In genomic region chr11:3267133-3267532, GRCm38 (mm10) we compare ENCODE assay signal across 8 mouse cellular contexts. TPM values are rescaled to one million over a fixed set of nuclear protein-coding genes. Genes with fewer than 3 reads are reported as not detected.
DNase-seq lines count a peak whose midpoint lies in the region; ATAC-seq and TF ChIP-seq lines count a peak whose summit lies in the region.

No protein-coding gene starts in this region.

- peaks cover 34% of the 10 kb centered on the region for H3K79me2 ChIP-seq in CH12.LX (replicated peaks; ENCODE audit: control insufficient read depth, extremely low read depth, insufficient read depth, poor library complexity, severe bottlenecking)

- peaks cover 32% of the 10 kb centered on the region for H3K4me1 ChIP-seq in erythroblast, embryonic 14.5 days (ENCODE audit: control insufficient read depth)
- H3K4me1 ChIP-seq in CH12.LX (ENCODE audit: control insufficient read depth in 1 of 2, insufficient read depth in 2 of 2): peaks cover 0 to 30% of the 10 kb centered on the region in 2 experiments; a peak in 2 of 4 replicates
- peaks cover 17% of the 10 kb centered on the region for H3K4me1 ChIP-seq in heart, embryonic 15.5 days (replicated peaks)
- peaks cover 14% of the 10 kb centered on the region for H3K4me1 ChIP-seq in liver, embryonic 16.5 days (ENCODE audit: control insufficient read depth, low read depth, low read length)

- ATAC-seq in erythroblast, adult 5-6 weeks (replicated peaks; ENCODE audit: low FRiP score, poor library complexity, severe bottlenecking): no peak
- no peak for ATAC-seq in heart, embryonic 15.5 days (replicated peaks; ENCODE audit: insufficient number of reproducible peaks, insufficient read depth, low FRiP score, low read depth)
- no peak for ATAC-seq in liver, embryonic 16.5 days (ENCODE audit: low read depth)
- ATAC-seq in cerebellum, adult (ENCODE audit: insufficient number of reproducible peaks, low FRiP score, low TSS enrichment): no peak

- peak overlapping the region; percentile 84 for H3K4me2 ChIP-seq in CH12.LX (ENCODE audit: insufficient read depth, low read depth, poor library complexity, severe bottlenecking)
- peak overlapping the region; percentile 64 for H3K4me2 ChIP-seq in heart, embryonic 15.5 days
- peak overlapping the region; percentile 65 for H3K4me2 ChIP-seq in liver, embryonic 16.5 days (ENCODE audit: low read depth, low read length)

- H3K27me3 ChIP-seq in erythroblast, embryonic 14.5 days (ENCODE audit: control insufficient read depth): no peaks in the 10 kb centered on the region
- peaks cover 3% of the 10 kb centered on the region for H3K27me3 ChIP-seq in CH12.LX (replicated peaks)
- no peaks in the 10 kb centered on the region for H3K27me3 ChIP-seq in heart, embryonic 15.5 days
- H3K27me3 ChIP-seq in liver, embryonic 16.5 days (ENCODE audit: control insufficient read depth, insufficient read depth, low read depth, low read length): no peaks in the 10 kb centered on the region

- H3K4me3 ChIP-seq in erythroblast, embryonic 14.5 days (replicated peaks): peak overlapping the region; percentile 70
- peak overlapping the region in 2 of 3 experiments; percentile 92 to 96 for H3K4me3 ChIP-seq in CH12.LX (replicated peaks in 1 of 3; ENCODE audit: low read depth in 2 of 3, low read length in 2 of 3, poor library complexity in 1 of 3)
- peak overlapping the region; percentile 99 for H3K4me3 ChIP-seq in heart, embryonic 15.5 days
- H3K4me3 ChIP-seq in liver, embryonic 16.5 days (ENCODE audit: low read depth, low read length): peak overlapping the region; percentile 97

- peak overlapping the region; percentile 87; the same call in 1 of the 2 replicates for H3K9ac ChIP-seq in CH12.LX (ENCODE audit: insufficient read depth, low read depth)
- peak overlapping the region; percentile 67 for H3K9ac ChIP-seq in heart, embryonic 15.5 days
- peak overlapping the region; percentile 99 for H3K9ac ChIP-seq in liver, embryonic 16.5 days (ENCODE audit: low read depth, low read length)

- H3K9me3 ChIP-seq in erythroblast, embryonic 14.5 days (ENCODE audit: control insufficient read depth, low read length): no peaks in the 10 kb centered on the region
- no peaks in the 10 kb centered on the region for H3K9me3 ChIP-seq in CH12.LX (replicated peaks; ENCODE audit: low read length)
- no peaks in the 10 kb centered on the region for H3K9me3 ChIP-seq in heart, embryonic 15.5 days (replicated peaks)
- H3K9me3 ChIP-seq in liver, embryonic 16.5 days (replicated peaks; ENCODE audit: control insufficient read depth, low read length): no peaks in the 10 kb centered on the region

- TF ChIP-seq POLR2A in CH12.LX (IDR thresholded peaks at IDR 0.05; ENCODE audit: low read depth, low read length): no peak

- H3K36me3 ChIP-seq in erythroblast, embryonic 14.5 days (ENCODE audit: control insufficient read depth): peaks cover 26% of the 10 kb centered on the region
- H3K36me3 ChIP-seq in CH12.LX (replicated peaks in 1 of 2; ENCODE audit: control insufficient read depth in 1 of 2, insufficient read depth in 1 of 2, low read length in 1 of 2): peaks cover 11 to 25% of the 10 kb centered on the region in 2 experiments
- peaks cover 21% of the 10 kb centered on the region for H3K36me3 ChIP-seq in heart, embryonic 15.5 days
- H3K36me3 ChIP-seq in liver, embryonic 16.5 days (ENCODE audit: control insufficient read depth, insufficient read depth): peaks cover 6% of the 10 kb centered on the region

- DNase-seq in CH12.LX (ENCODE audit: extremely low read depth): no peak
- no peak for DNase-seq in ovary, postnatal 10 days (ENCODE audit: low spot score)
- no peak for DNase-seq in layer of hippocampus, postnatal 36 days

- H3K27ac ChIP-seq in CH12.LX (ENCODE audit: insufficient read depth, low read depth): no peak overlapping the region
- H3K27ac ChIP-seq in heart, embryonic 15.5 days: peak overlapping the region; percentile 96
- H3K27ac ChIP-seq in liver, embryonic 16.5 days (ENCODE audit: low read length): no peak overlapping the region

- WGBS in heart, embryonic 15.5 days: 48% methylated on average over 7 of the region's 7 CpGs
- WGBS in liver, embryonic 16.5 days (ENCODE audit: insufficient replicate concordance): 30% methylated on average over 7 of the region's 7 CpGs

- no peak for TF ChIP-seq RAD21 in CH12.LX (IDR thresholded peaks at IDR 0.05; ENCODE audit: low read depth, low read length)

- in situ Hi-C loops in CH12.LX (cut with MboI; ENCODE audit: low pct_ligation_motif_present, low pct_unique_long_range_greater_than_20kb, low sequenced_read_pairs): no loop called here

- dilution Hi-C loops in CH12.LX (cut with MboI; ENCODE audit: extremely low pct_ligation_motif_present, extremely low pct_unique_long_range_greater_than_20kb, low sequenced_read_pairs): no loop called here

- 0 out of 4 replicates have a peak, but pooled peaks of 1 of the 2 experiments have one; percentile 9 for TF ChIP-seq CTCF in CH12.LX (conservative IDR thresholded peaks at IDR 0.05 in 1 of 2, IDR thresholded peaks at IDR 0.05 in 1 of 2; ENCODE audit: low read depth in 2 of 2, low read length in 2 of 2)

- TF ChIP-seq EP300 in CH12.LX (IDR thresholded peaks at IDR 0.05; ENCODE audit: low read length): no peak

TF ChIP-seq in CH12.LX, 34 proteins besides CTCF, POLR2A, EP300 and RAD21:
- TF ChIP-seq ETS1 (conservative IDR thresholded peaks at IDR 0.05; ENCODE audit: low read depth, low read length) (no peak), JUND (conservative IDR thresholded peaks at IDR 0.05; ENCODE audit: low read depth, low read length) (no peak), ZNF384 (IDR thresholded peaks at IDR 0.05; ENCODE audit: low read depth, low read length) (peak; percentile 94), E2F4 (IDR thresholded peaks at IDR 0.05; ENCODE audit: insufficient replicate concordance, low read depth, low read length) (no peak), MEF2A (IDR thresholded peaks at IDR 0.05; ENCODE audit: borderline replicate concordance, low read depth, low read length) (no peak), NRF1 (IDR thresholded peaks at IDR 0.05; ENCODE audit: low read depth, low read length) (no peak), MAZ (IDR thresholded peaks at IDR 0.05; ENCODE audit: low read depth, low read length) (no peak)

RNA-seq across cellular contexts. Expression of gene Drg1, which starts 0.9 kb away (rescaled TPM):
- 3.4 and 5.6 TPM in 2 replicates for polyA plus RNA-seq in erythroblast, embryonic 14.5 days (2012)
- total RNA-seq in erythroblast, adult 5-6 weeks (2015; ENCODE audit: low replicate concordance): 54.8 and 79.9 TPM in 2 replicates
- total RNA-seq in erythroblast, adult 5-6 weeks (2017; ENCODE audit: low replicate concordance): 66.1 and 97.9 TPM in 2 replicates
- 158 and 189 TPM in 2 replicates for total RNA-seq in CH12.LX (2012; rRNA removed)
- 439 and 480 TPM in 2 replicates for total RNA-seq in CH12.LX (2014; rRNA removed)
- polyA plus RNA-seq in CH12.LX (2012; ENCODE audit: insufficient read length, low read depth): 249 and 267 TPM in 2 replicates
- polyA plus RNA-seq in heart, embryonic 15.5 days (2015; fragmentation: Nextera tagmentation; extraction: Ambion mirVana): 142 and 159 TPM in 2 replicates
- 91.6 and 103 TPM in 2 replicates for polyA plus RNA-seq in liver, embryonic 16.5 days (2015; fragmentation: Nextera tagmentation; extraction: Ambion mirVana)
- 100 to 1,000 TPM in 1 of 2 experiments, 10 to 100 TPM in 1; 96.5 to 101 TPM for total RNA-seq in layer of hippocampus, postnatal 36 days (2021)

RNA-seq across cellular contexts. Expression of gene Patz1, which starts 21.5 kb away (rescaled TPM):
- 1.8 and 2.0 TPM in 2 replicates for polyA plus RNA-seq in erythroblast, embryonic 14.5 days (2012)
- 18.0 and 18.6 TPM in 2 replicates for total RNA-seq in erythroblast, adult 5-6 weeks (2015; ENCODE audit: low replicate concordance)
- total RNA-seq in erythroblast, adult 5-6 weeks (2017; ENCODE audit: low replicate concordance): 13.5 and 22.2 TPM in 2 replicates
- total RNA-seq in CH12.LX (2012; rRNA removed) (29.5 and 30.5 TPM in 2 replicates), CH12.LX (2014; rRNA removed) (30.8 and 31.5 TPM in 2 replicates)
- 35.3 and 37.4 TPM in 2 replicates for polyA plus RNA-seq in CH12.LX (2012; ENCODE audit: insufficient read length, low read depth)
- 20.0 and 32.0 TPM in 2 replicates for polyA plus RNA-seq in heart, embryonic 15.5 days (2015; fragmentation: Nextera tagmentation; extraction: Ambion mirVana)
- 8.7 and 9.2 TPM in 2 replicates for polyA plus RNA-seq in liver, embryonic 16.5 days (2015; fragmentation: Nextera tagmentation; extraction: Ambion mirVana)
- 10 to 100 TPM; 52.1 to 54.1 TPM for total RNA-seq in layer of hippocampus, postnatal 36 days (2021)

Comparison
In these comparisons a context has a peak if more than half of its experiments do, and no peak if none do; other contexts are left out.
1. RNA of gene Drg1, which starts 0.9 kb away (polyA plus RNA-seq): 249 to 267 TPM in CH12.LX, 142 to 159 TPM in heart, embryonic 15.5 days and 91.6 to 103 TPM in liver, embryonic 16.5 days; 3.4 to 5.6 TPM in erythroblast, embryonic 14.5 days; every median in the first group is over 10 times any median in the second.
2. Peak in every context shown above with its lines, with median percentiles within 50 percentile points of each other: H3K4me3 ChIP-seq, H3K4me2 ChIP-seq and H3K9ac ChIP-seq.